Mouse (Mus musculus) ovary, adult 2 months (tissue): ENCODE data around the gene Lrrc27. TPM values are rescaled to one million over a fixed set of nuclear protein-coding genes. Genes with fewer than 3 reads are reported as not detected.

Source experiments
- polyA plus RNA-seq: library from polyadenylated mRNA; depleted of rRNA; stranded (reverse); fragments of >200 nt; gene quantifications from 2 replicates; pipeline ENCODE4 v1.2.3, GENCODE M21; 2012; rRNA removed

The Lrrc27 gene
- polyA plus RNA-seq, result 2.8 and 4.0 TPM in 2 replicates

DNA sequence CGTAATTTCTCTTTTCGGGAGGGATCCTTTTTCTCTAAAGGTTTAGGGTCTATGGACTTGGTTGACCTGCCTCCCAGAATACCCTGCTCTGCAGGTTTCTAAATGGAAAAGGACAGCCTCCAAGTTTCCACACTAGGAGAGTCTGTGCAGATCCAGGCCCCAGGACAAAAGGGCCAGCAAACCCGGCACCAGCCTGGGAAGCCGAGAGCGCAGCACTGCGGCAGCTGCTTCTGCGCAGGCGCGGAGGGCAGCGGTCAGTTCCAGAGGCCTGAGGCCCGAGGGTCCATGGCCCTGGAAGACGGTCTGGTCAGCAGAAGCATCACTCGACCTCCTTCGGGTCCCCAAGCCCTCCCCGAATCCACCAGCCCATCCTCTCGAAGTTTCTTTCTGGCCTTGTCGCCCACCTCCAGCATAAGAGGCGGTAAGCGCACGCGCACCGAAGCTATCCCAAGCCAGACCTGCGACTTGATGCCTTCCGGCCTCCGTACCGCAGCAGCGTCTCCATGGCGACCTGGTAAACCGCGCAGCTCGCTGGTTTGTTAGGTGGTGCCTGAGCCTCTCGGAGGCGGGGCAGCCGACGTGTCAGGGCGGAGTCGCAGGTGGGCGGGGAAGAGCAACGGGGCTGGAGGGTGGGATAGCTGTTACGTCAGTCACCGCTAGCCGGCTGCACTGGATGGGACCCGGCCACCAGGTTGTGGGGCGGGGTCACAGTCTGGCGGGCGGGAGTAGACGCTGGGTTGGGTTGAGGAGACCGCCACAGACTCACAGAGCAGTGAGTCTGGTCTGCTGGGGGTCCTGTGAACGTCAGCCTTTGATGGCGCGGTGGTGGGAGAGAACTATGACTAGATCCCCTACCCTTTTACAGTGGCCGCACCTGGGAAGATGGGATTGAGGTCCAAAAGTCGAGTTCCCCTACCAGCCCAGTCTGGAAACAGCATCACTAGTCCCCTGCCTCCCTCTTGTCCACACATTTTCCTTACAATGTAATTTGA, at the start of gene Lrrc27, which contains the start of gene Stk32c:
Gene Lrrc27 (plus strand): TSS at position 235 of the 992 bp plus-strand sequence.
Gene Stk32c (minus strand): TSS at position 554 of the 992 bp plus-strand sequence.

DNA sequence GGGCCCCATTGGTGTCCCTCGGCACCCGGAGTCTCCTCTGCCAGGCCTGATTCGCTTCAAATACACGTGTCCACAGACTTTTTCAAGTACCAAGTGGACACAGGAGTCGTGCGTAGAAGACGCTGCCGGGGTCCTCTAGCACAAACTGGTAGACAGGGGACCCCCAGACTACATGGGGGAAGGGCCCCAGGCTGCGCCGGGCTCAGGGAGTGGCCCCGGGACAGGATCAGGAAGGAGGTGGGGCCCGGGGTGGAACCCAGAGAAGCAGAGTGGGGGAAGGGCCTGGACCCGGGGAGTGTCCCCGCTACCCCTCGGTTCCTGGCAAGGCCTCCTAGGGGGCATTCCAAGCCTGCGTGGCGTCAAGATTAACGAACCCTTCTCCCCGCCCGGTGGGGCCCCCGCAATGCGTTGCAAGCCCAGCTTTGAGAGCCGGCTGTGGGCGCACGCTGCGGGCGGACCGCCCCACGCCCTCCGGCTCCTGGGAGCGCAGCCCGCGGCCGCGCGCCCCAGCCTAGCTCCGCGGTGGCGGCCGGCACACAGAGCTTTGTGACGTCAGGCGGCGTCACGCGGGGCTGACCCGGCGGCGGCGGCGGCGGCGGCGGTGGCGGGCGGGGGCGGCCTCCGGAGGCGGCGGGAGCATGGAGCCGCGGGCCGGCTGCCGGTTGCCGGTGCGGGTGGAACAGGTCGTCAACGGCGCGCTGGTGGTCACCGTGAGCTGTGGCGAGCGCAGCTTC, 35.3 kb downstream of the Lrrc27 start, which contains the start of gene Pwwp2b:
Gene Pwwp2b (plus strand): TSS at position 602 of the 734 bp plus-strand sequence.

Other genes starting within 250 kb of the Lrrc27 start
- 72.4 and 85.4 TPM in 2 replicates for gene Dpysl4, start 127.0 kb upstream of the Lrrc27 start, polyA plus RNA-seq
- gene Stk32c, start 319 bp downstream of the Lrrc27 start, polyA plus RNA-seq, result 4.0 and 4.7 TPM in 2 replicates
- 18.3 and 20.7 TPM in 2 replicates for gene Pwwp2b, start 35.5 kb downstream of the Lrrc27 start, polyA plus RNA-seq
- gene Inpp5a, start 176.1 kb downstream of the Lrrc27 start, polyA plus RNA-seq, result 28.1 and 36.9 TPM in 2 replicates